Mouse (Mus musculus) thymus, postnatal 0 days (tissue): ENCODE data around the gene Prkar1a. TPM values are rescaled to one million over a fixed set of nuclear protein-coding genes. Genes with fewer than 3 reads are reported as not detected.

Experiments used
- DNase-seq: peaks from one replicate; pipeline ENCODE4 v3.0.0-alpha.2; 2015; ENCODE audit warnings: low spot score
- polyA plus RNA-seq: library from polyadenylated mRNA; unstranded; fragments of >200 nt; fragmentation: Nextera tagmentation; extraction: Ambion mirVana; gene quantifications from 2 replicates; pipeline ENCODE4 v1.2.1, GENCODE M21; 2015

Gene Prkar1a
- 353 and 361 TPM in 2 replicates for polyA plus RNA-seq

GRCm38 (mm10) chr11:109649206-109649605 lies at the start of gene Prkar1a:
Prkar1a (plus strand) TSS chr11:109649405.
- DNase-seq: no peak

- DNase-seq: no peak
Measured at GRCm38 (mm10) chr11:109607600-109607999, 41.6 kb upstream of the Prkar1a start.

- DNase-seq: no peak
Measured at GRCm38 (mm10) chr11:109608976-109609625, 40.1 kb upstream of the Prkar1a start.

- DNase-seq: no peak
Measured at GRCm38 (mm10) chr11:109610046-109610794, 39.0 kb upstream of the Prkar1a start.

DNA sequence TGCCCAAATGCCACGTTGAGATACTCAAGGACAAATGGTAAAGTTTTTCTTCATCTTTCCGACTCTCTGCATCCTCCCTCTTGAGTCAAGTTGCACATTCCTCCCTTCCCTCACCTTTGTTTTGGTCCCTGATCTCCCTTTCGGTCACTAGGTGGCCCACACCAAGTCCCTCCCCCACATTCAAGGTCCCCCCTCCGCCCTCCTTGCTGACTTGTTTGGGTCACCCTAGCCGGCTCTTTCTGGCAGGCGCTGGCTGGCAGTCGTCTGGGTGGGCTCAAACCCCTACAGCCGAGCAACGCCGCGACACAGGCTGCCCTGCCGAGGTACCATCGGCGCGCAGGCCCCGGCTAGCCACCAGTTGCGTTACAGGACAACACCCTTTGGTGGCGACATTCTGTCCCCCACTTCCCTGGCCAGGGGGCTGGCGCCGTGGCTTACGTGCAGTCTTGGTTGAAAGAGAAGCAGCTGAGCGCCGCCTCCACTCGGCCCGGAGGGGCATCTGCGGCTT lies 38.4 kb upstream of the Prkar1a start:
- DNase-seq: no peak

GRCm38 (mm10) chr11:109611303-109612149 lies 37.7 kb upstream of the Prkar1a start, which contains the start of gene Wipi1:
Wipi1 (minus strand) TSS chr11:109611967.
- peak; percentile 95 for DNase-seq

DNA sequence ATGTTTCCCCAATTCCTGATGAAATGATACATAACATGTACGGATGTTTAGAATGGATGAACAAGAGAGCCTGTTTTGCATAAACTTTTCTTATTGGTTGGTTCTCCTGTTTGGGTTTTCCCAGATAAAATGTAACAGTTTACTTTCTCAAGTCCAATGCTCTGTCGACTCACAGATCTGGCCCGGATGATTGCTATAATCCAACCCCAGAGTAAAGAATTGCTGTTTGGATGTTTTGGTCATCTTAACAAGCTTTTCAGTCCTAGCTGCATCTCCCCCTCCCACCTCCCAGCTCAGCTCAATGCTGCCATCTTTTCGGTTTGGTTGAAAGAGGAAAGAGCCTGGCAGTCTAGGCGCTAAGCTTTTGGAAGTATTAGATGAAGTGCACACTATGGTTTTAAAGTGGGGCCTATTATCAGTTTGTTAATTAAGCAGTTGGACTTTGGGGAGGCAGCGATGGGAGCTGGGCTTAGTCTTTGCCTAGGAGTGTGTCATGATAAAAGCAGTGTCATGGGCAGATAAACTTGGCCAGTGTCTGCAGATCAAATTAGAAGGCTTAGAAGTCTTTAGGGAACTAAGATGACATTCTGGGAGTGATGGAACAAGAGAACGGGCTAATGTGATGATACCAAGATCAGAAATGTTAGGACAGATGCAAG lies 36.2 kb upstream of the Prkar1a start:
- no peak for DNase-seq

GRCm38 (mm10) chr11:109615286-109615685 lies 33.9 kb upstream of the Prkar1a start:
- no peak for DNase-seq

GRCm38 (mm10) chr11:109616352-109616751 lies 32.9 kb upstream of the Prkar1a start:
- no peak for DNase-seq

DNA sequence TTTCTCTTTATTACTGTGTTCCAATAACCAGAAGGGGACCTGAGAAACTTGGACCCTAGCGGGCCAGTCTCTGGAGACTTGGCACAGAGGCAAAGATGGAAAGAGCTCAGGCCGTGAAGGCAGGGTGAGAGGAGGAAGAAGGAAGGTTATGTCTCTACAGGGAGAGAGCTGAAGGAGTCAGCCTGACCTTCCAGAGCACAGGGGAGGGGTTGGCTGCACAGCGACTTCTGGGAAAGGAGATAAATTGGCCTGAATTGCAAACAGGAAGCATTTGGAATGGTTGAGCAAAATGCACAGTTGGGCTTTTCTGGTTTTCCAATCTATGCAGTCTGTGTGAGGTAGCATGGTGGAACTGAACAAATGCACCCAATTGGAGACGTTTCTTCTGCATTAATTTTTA lies 32.4 kb upstream of the Prkar1a start:
- DNase-seq: no peak

DNA sequence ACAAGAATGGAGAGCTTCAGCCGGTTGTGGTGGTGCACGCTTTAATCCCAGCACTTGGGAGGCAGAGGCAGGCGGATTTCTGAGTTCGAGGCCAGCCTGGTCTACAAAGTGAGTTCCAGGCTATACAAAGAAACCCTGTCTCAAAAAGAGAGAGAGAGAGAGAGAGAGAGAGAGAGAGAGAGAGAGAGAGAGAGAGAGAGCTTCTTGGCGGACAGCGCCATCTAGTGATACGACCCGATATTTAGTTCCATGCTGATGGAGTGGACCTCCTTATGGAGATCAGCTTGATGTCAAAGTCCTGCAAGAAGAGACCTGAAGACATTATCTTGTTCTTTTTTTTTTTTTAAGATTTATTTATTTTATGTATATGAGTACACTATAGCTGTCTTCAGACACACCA lies 30.1 kb upstream of the Prkar1a start:
- DNase-seq: peak; percentile 61

DNA sequence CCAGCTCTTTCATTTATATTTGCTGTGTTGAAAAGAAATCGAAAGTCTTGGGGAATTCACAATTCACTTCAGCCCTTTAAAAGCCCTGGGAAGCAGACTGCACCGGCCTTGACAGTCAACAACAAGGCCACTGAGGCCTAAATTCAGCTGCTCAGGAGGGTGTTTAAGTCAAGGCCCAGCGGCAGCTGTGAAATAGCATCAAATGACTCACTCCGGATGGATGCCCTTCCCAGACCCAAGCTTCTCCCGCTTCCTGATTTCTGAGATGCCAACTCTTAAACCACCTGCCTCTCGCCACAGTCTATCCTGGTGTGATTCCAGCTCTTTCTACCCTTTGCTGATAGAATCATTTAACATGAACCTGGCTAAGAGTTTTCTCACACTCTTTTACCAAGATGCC lies 28.8 kb upstream of the Prkar1a start:
- DNase-seq: no peak

DNA sequence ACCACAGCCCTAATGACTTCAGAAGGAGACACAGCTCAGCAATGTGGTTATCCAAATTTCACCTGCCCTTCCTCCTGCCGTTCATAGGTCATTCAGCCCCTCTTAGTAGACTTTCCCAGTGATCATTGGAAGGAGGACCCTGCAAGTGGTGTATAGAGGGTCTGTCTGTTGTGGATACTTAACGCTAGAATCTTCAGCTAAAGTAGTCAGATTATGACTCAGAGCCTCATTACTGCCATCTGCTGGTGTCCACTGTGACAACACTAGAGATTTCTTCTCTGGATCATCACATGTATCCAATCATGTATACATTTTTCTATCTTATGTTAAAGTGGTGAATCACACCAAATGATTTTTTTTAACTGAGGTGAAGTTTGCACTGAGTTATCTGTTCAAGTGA lies 28.0 kb upstream of the Prkar1a start:
- DNase-seq: peak; percentile 71

GRCm38 (mm10) chr11:109622518-109623037 lies 26.6 kb upstream of the Prkar1a start:
- no peak for DNase-seq

- DNase-seq: no peak
Measured at GRCm38 (mm10) chr11:109623238-109623637, 26.0 kb upstream of the Prkar1a start.

GRCm38 (mm10) chr11:109627648-109628047 lies 21.6 kb upstream of the Prkar1a start:
- no peak for DNase-seq

GRCm38 (mm10) chr11:109628099-109628498 lies 21.1 kb upstream of the Prkar1a start:
- DNase-seq: no peak

DNA sequence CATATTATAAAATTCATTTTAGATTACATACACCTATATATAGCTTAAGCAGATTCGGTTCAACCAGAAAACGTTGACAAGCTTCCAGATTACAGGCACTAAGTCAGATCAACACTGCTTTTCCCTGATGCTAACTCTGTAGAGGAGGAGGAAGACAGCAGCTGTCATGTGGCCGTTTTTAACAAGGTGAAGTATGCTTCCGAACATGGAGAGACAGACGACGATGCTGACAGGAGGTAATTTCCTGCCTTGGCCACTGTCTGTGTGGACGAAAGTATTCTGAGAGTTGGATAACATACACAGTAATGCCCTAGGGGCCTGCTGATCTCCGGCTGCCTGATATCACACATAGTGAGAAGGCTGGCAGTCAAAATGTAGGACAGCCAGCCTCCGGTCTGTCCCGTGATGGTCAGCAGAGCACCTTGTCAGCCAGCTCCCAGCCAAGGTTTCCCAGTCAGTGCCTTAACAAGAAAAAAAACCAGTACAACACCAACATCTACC lies 20.1 kb upstream of the Prkar1a start:
- no peak for DNase-seq

DNA sequence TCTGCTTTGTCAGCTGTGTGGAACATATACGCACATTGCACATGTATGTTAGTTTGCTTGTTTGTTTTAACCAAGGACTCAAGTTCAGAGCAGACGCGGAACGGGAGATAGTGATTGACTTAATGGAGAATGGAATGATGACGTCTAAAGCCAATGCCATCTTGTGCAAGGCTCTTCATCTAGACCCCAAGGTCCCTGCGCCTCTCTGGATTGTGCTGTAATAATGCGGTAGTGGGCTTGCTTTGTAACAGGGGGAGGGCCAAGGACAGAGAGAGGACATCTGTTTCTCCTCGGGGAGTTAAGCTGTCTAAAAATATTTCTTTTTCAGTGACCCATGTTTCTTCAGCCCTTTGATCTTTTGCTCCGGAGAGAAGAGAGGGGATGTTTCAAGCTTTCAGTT lies 14.3 kb upstream of the Prkar1a start:
- no peak for DNase-seq

DNA sequence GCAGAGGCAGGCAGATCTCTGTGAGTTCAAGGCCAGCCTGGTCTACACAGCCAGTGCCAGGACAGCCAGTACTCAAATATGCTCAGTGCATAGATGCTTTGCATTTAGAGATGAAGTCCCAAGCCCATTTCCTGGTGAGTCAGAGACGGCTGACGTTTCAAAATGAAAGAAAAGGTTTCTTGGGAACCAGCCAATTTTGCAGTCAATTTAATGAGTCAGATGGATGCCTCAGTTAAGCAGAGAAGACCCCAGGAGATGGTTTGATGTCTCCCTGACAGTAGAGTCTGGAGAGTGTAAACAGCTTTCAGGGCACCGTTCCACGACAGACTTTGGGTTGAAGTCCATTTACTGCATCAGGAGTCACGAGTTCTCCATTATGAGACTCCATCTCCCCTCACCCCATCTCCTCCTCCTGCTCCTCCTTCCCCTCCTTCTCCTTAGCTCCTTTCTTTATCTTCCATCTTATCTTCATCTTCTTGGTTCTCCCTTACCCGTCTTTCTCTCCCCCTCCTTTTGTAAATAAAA lies 13.3 kb upstream of the Prkar1a start:
- no peak for DNase-seq
